Mouse (Mus musculus): ENCODE measurements around the gene Fcrl6. TPM values are rescaled to one million over a fixed set of nuclear protein-coding genes. Genes with fewer than 3 reads are reported as not detected.

The Fcrl6 gene
- polyA plus RNA-seq, 1 experiment from 2014 or later, result not detected

Other genes starting within 250 kb of the Fcrl6 start
- 4.4 and 4.7 TPM in 2 replicates for gene Pigm, start 226.0 kb downstream of the Fcrl6 start, polyA plus RNA-seq (2015; fragmentation: Nextera tagmentation; extraction: Ambion mirVana)
- gene Slamf9, start 127.2 kb downstream of the Fcrl6 start, polyA plus RNA-seq (2015; fragmentation: Nextera tagmentation; extraction: Ambion mirVana), result 1.2 and 1.3 TPM in 2 replicates
- gene Igsf9, start 120.8 kb downstream of the Fcrl6 start, polyA plus RNA-seq (2015; fragmentation: Nextera tagmentation; extraction: Ambion mirVana), result 9.2 and 9.6 TPM in 2 replicates
- 312 and 327 TPM in 2 replicates for gene Tagln2, start 102.5 kb downstream of the Fcrl6 start, polyA plus RNA-seq (2015; fragmentation: Nextera tagmentation; extraction: Ambion mirVana)
- gene Cfap45, start 81.8 kb downstream of the Fcrl6 start, polyA plus RNA-seq (2015; fragmentation: Nextera tagmentation; extraction: Ambion mirVana), result 1.9 and 2.4 TPM in 2 replicates
- gene Vsig8, start 46.6 kb downstream of the Fcrl6 start, polyA plus RNA-seq (2015; fragmentation: Nextera tagmentation; extraction: Ambion mirVana), result 0.15 and 0.25 TPM in 2 replicates
- not detected in 2 replicates for gene Slamf8, start 12.0 kb downstream of the Fcrl6 start, polyA plus RNA-seq (2015; fragmentation: Nextera tagmentation; extraction: Ambion mirVana)
- gene Dusp23, start 30.4 kb upstream of the Fcrl6 start, polyA plus RNA-seq (2015; fragmentation: Nextera tagmentation; extraction: Ambion mirVana), result 10.4 and 10.9 TPM in 2 replicates
- 0.21 and 0.92 TPM in 2 replicates for gene Crp, start 95.5 kb upstream of the Fcrl6 start, polyA plus RNA-seq (2015; fragmentation: Nextera tagmentation; extraction: Ambion mirVana)

Measured in heart, embryonic 13.5 days (tissue).